Mouse (Mus musculus) heart, adult 2 months (tissue): Measurements from ENCODE around the gene Smchd1.

ENCODE experiments used
- CTCF ChIP-seq: fragments of 200-600 bp; IDR thresholded peaks from 2 replicates; pipeline ENCODE4 v1.8.1; 2022; ENCODE audit warnings: antibody characterized with exemption, mild to moderate bottlenecking, moderate library complexity
- EP300 ChIP-seq: fragments of 200-500 bp; IDR thresholded peaks from 2 replicates; pipeline ENCODE4 v1.6.1; 2011; ENCODE audit warnings: low read depth, low read length, control low read depth; ENCODE audit not compliant: insufficient read depth
- POLR2A ChIP-seq: fragments of 200-500 bp; IDR thresholded peaks from 2 replicates; pipeline ENCODE4 v1.6.1; 2011; ENCODE audit warnings: mild to moderate bottlenecking, low read depth, low read length, control low read depth; ENCODE audit not compliant: insufficient read depth

- TF ChIP-seq EP300 (no peak), POLR2A (no peak), CTCF (no peak)
Measured at GRCm38 (mm10) chr17:71300338-71300737, 174.8 kb downstream of the Smchd1 start.
